ENCODE assay signal across 8 mouse cellular contexts in genomic region chr9:103550661-103551248, GRCm38 (mm10).
DNase-seq lines count a peak whose midpoint lies in the region; ATAC-seq lines count a peak whose summit lies in the region.
"Had no signal": no experiment of that assay in that cellular context is flagged by ENCODE, and none has a peak within 500 bp of the region (broad histone marks: within the 10 kb centered on the region; RNA-seq: fewer than 3 reads in every experiment).

No protein-coding gene starts in this region.

- H3K9ac ChIP-seq in midbrain, embryonic 11.5 days (ENCODE audit: low read length): no peak overlapping the region
- H3K9ac ChIP-seq in forebrain, embryonic 16.5 days (replicated peaks; ENCODE audit: low read depth, low read length): peak overlapping the region; percentile 42
- H3K9ac ChIP-seq in kidney, embryonic 16.5 days (replicated peaks; ENCODE audit: low read length): no peak overlapping the region; the same call in 1 of the 2 replicates

- peaks cover 23% of the 10 kb centered on the region for H3K4me1 ChIP-seq in midbrain, embryonic 11.5 days (ENCODE audit: control insufficient read depth, insufficient read depth, low read length)
- peaks cover 45% of the 10 kb centered on the region for H3K4me1 ChIP-seq in midbrain, embryonic 10.5 days
- H3K4me1 ChIP-seq in forebrain, embryonic 16.5 days (replicated peaks; ENCODE audit: control insufficient read depth, insufficient read depth, low read length): peaks cover 60% of the 10 kb centered on the region
- peaks cover 16% of the 10 kb centered on the region for H3K4me1 ChIP-seq in kidney, embryonic 16.5 days (ENCODE audit: insufficient read depth, low read length)

- no peaks in the 10 kb centered on the region for H3K36me3 ChIP-seq in midbrain, embryonic 11.5 days (ENCODE audit: control insufficient read depth, insufficient read depth, low read length)
- H3K36me3 ChIP-seq in midbrain, embryonic 10.5 days: no peaks in the 10 kb centered on the region
- no peaks in the 10 kb centered on the region for H3K36me3 ChIP-seq in forebrain, embryonic 16.5 days (ENCODE audit: control insufficient read depth, insufficient read depth)
- no peaks in the 10 kb centered on the region for H3K36me3 ChIP-seq in kidney, embryonic 16.5 days (ENCODE audit: insufficient read depth, low read length)

- no peak overlapping the region for H3K27ac ChIP-seq in midbrain, embryonic 11.5 days (ENCODE audit: low read depth, low read length)
- no peak overlapping the region for H3K27ac ChIP-seq in midbrain, embryonic 10.5 days (replicated peaks)
- peak overlapping the region; percentile 59 for H3K27ac ChIP-seq in forebrain, embryonic 16.5 days (ENCODE audit: low read length)
- no peak overlapping the region for H3K27ac ChIP-seq in kidney, embryonic 16.5 days (ENCODE audit: low read length)

- H3K4me3 ChIP-seq in midbrain, embryonic 11.5 days (ENCODE audit: low read depth, low read length): no peak overlapping the region
- H3K4me3 ChIP-seq in midbrain, embryonic 10.5 days: no peak overlapping the region
- no peak overlapping the region for H3K4me3 ChIP-seq in forebrain, embryonic 16.5 days (replicated peaks; ENCODE audit: low read length)
- 0 out of 2 replicates have a peak overlapping the region, but pooled peaks have one; percentile 3 for H3K4me3 ChIP-seq in kidney, embryonic 16.5 days (ENCODE audit: low read length)
- H3K4me3 ChIP-seq: erythroblast, embryonic 14.5 days had no signal

- DNase-seq in midbrain, embryonic 11.5 days (ENCODE audit: low spot score, missing footprints): no peak
- no peak for DNase-seq in midbrain, embryonic 10.5 days (ENCODE audit: low spot score)
- DNase-seq in retina, postnatal 1 day: peak; percentile 98
- DNase-seq in lung, postnatal 10 days: no peak
- no peak for DNase-seq in right cerebral cortex, postnatal 25 days

- H3K27me3 ChIP-seq in midbrain, embryonic 11.5 days (ENCODE audit: control insufficient read depth, insufficient read depth, low read length): peaks cover 46% of the 10 kb centered on the region
- peaks cover 89% of the 10 kb centered on the region for H3K27me3 ChIP-seq in midbrain, embryonic 10.5 days (ENCODE audit: low read depth, poor library complexity, severe bottlenecking)
- no peaks in the 10 kb centered on the region for H3K27me3 ChIP-seq in forebrain, embryonic 16.5 days (replicated peaks; ENCODE audit: control insufficient read depth, insufficient read depth, low read length)
- H3K27me3 ChIP-seq in kidney, embryonic 16.5 days (ENCODE audit: insufficient read depth, low read length): no peaks in the 10 kb centered on the region

- ATAC-seq in midbrain, embryonic 11.5 days (ENCODE audit: low FRiP score): peak; percentile 66; the same call in 1 of the 2 replicates
- peak; percentile 57 for ATAC-seq in forebrain, embryonic 16.5 days
- ATAC-seq in kidney, embryonic 16.5 days (ENCODE audit: low FRiP score, low TSS enrichment): peak; percentile 87

- no peaks in the 10 kb centered on the region for H3K9me3 ChIP-seq in midbrain, embryonic 11.5 days (ENCODE audit: control insufficient read depth, low read length)
- H3K9me3 ChIP-seq in midbrain, embryonic 10.5 days (replicated peaks): no peaks in the 10 kb centered on the region
- H3K9me3 ChIP-seq in forebrain, embryonic 16.5 days (ENCODE audit: control insufficient read depth, low read length): no peaks in the 10 kb centered on the region
- no peaks in the 10 kb centered on the region for H3K9me3 ChIP-seq in kidney, embryonic 16.5 days (ENCODE audit: low read length)

- 35% methylated on average over 21 of the region's 21 CpGs for WGBS in midbrain, embryonic 11.5 days
- 55% methylated on average over 21 of the region's 21 CpGs for WGBS in midbrain, embryonic 10.5 days
- 4% methylated on average over 21 of the region's 21 CpGs for WGBS in forebrain, embryonic 16.5 days
- WGBS in kidney, embryonic 16.5 days: 43% methylated on average over 21 of the region's 21 CpGs

- peak overlapping the region; percentile 22; the same call in 1 of the 2 replicates for H3K4me2 ChIP-seq in midbrain, embryonic 11.5 days
- peak overlapping the region; percentile 30 for H3K4me2 ChIP-seq in forebrain, embryonic 16.5 days (ENCODE audit: low read length)
- H3K4me2 ChIP-seq in kidney, embryonic 16.5 days (replicated peaks; ENCODE audit: low read depth, low read length): peak overlapping the region; percentile 36
